Mouse (Mus musculus): Measurements from ENCODE around the gene Clcn7.

- TF ChIP-seq POLR2A (IDR thresholded peaks at IDR 0.05; ENCODE audit: insufficient read depth, low read depth, low read length), result no peak
- TF ChIP-seq CTCF (IDR thresholded peaks at IDR 0.05; ENCODE audit: insufficient read depth, low read depth, low read length), result no peak
Observed at GRCm38 (mm10) chr17:25127681-25128080, 5.5 kb upstream of the Clcn7 start.

Measured in olfactory bulb, adult 2 months (tissue).